Mouse (Mus musculus): ENCODE results near the gene Arhgef3. TPM values are rescaled to one million over a fixed set of nuclear protein-coding genes. Genes with fewer than 3 reads are reported as not detected.

The Arhgef3 gene
- total and polyA plus RNA-seq, 3 experiments, result 11.1 to 27.8 (median 23.0) TPM

DNA sequence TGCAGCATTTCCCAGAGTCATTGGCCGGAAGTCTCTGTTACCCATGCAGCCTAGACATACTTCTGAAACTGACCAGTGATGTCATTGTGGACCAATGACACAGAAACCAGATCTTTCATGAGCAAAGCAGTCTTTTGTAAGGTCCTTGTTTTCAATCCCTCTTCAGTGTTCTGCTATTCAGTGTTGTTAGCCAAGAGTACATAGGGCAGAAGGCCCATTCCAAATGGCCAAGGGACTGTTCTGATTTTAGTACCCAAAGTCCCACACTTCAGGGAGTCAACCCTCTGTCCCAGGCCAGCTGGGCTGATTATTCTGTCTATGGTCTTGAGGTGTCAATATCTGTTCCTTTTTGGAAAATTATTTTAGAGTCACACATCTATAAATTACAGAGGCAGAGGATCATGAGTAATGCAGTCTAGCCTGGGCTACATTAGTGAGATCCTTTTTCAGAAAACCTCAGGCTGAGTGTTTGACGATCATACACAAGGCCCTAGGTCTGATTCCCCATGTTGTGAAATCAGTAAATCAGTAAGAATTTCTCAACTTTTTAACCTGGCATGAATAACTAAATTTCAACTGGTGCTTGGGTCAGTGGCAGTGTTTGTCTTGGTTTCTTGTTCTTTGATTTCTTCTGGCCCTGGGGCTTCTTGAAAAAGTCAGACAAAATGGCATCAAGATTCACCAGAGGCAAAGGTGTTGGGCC lies 97.2 kb downstream of the Arhgef3 start:
- no peaks in the 10 kb centered on the region for H3K27me3 ChIP-seq (ENCODE audit: control insufficient read depth, insufficient read depth, low read length)
- H3K9ac ChIP-seq (ENCODE audit: low read depth, low read length), result no peak overlapping the region
- no peak for TF ChIP-seq EP300 (IDR thresholded peaks at IDR 0.05; ENCODE audit: insufficient read depth, low read depth, low read length)
- no peak for TF ChIP-seq CTCF (IDR thresholded peaks at IDR 0.05)
- TF ChIP-seq POLR2A (IDR thresholded peaks at IDR 0.05; ENCODE audit: insufficient read depth, low read depth, low read length), result no peak
- intact Hi-C loops (cut with DNase I), result no loop called here
- no peak overlapping the region for H3K27ac ChIP-seq
- no peaks in the 10 kb centered on the region for H3K4me1 ChIP-seq (ENCODE audit: control insufficient read depth, insufficient read depth, low read length)
- no peaks in the 10 kb centered on the region; the same call in 1 of the 2 replicates for H3K79me2 ChIP-seq (replicated peaks; ENCODE audit: control insufficient read depth, insufficient read depth, low read length)
- no peak for DNase-seq
- WGBS, result 93% methylated on average over 2 of the region's 2 CpGs
- H3K36me3 ChIP-seq (ENCODE audit: control insufficient read depth, insufficient read depth, low read length), result no peaks in the 10 kb centered on the region
- H3K4me3 ChIP-seq, result no peak overlapping the region

DNA sequence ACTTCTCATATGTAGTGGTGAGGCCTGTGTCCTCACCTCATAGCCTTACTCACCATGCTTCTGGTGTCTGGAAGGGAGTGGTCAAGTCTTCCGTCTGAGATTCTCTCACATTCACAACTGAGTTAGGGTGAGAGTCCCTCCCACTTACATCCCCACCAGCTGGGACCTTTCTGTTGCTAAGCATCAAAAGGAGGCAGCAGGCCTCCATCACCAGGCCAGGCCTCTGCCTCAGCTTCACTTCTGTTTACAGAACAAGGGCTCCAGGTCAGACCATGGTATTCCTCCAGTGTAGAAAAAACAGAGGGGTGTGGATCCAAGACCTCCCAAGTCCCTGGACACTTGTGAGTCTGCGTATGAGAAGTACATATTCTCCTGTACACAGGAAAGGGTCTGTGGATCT lies 99.5 kb downstream of the Arhgef3 start:
- Histone ChIP-seq H3K79me2 (replicated peaks; ENCODE audit: control insufficient read depth, insufficient read depth, low read length) (no peaks in the 10 kb centered on the region; the same call in 1 of the 2 replicates), H3K4me3 (no peak overlapping the region), H3K27ac (no peak overlapping the region), H3K36me3 (ENCODE audit: control insufficient read depth, insufficient read depth, low read length) (no peaks in the 10 kb centered on the region), H3K9ac (ENCODE audit: low read depth, low read length) (no peak overlapping the region), H3K4me1 (ENCODE audit: control insufficient read depth, insufficient read depth, low read length) (no peaks in the 10 kb centered on the region), H3K27me3 (ENCODE audit: control insufficient read depth, insufficient read depth, low read length) (no peaks in the 10 kb centered on the region)
- 82% methylated on average over 2 of the region's 2 CpGs for WGBS
- DNase-seq, result no peak
- intact Hi-C loops (cut with DNase I), result no loop called here
- no peak for TF ChIP-seq POLR2A (IDR thresholded peaks at IDR 0.05; ENCODE audit: insufficient read depth, low read depth, low read length)
- TF ChIP-seq CTCF (IDR thresholded peaks at IDR 0.05), result no peak
- TF ChIP-seq EP300 (IDR thresholded peaks at IDR 0.05; ENCODE audit: insufficient read depth, low read depth, low read length), result no peak

DNA sequence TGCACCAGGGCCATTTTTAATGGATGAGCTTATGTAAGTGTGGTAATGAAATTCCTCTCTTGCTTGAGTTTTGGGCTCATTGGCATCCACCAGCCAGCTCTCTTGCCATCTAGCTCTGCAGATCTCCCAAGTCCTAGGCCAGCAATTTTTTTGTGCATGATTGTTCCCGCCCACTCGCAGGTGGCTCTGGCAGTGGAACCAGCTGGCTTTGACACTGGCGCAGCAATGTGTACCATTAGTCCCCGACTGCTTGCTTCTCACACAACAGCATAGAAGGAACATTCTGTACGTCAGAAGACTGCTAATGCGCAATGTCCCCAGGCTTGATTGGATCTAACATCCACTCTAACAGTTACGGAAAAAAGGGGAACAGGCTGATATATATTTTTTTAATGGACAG lies 105.0 kb downstream of the Arhgef3 start:
- intact Hi-C loops (cut with DNase I), result no loop called here
- Histone ChIP-seq H3K27me3 (ENCODE audit: control insufficient read depth, insufficient read depth, low read length) (no peaks in the 10 kb centered on the region), H3K4me3 (no peak overlapping the region), H3K36me3 (ENCODE audit: control insufficient read depth, insufficient read depth, low read length) (no peaks in the 10 kb centered on the region), H3K79me2 (replicated peaks; ENCODE audit: control insufficient read depth, insufficient read depth, low read length) (no peaks in the 10 kb centered on the region; the same call in 1 of the 2 replicates), H3K4me1 (ENCODE audit: control insufficient read depth, insufficient read depth, low read length) (peaks cover 5% of the 10 kb centered on the region), H3K27ac (no peak overlapping the region), H3K9ac (ENCODE audit: low read depth, low read length) (no peak overlapping the region)
- WGBS, result 96% methylated on average over 7 of the region's 7 CpGs
- TF ChIP-seq CTCF (IDR thresholded peaks at IDR 0.05) (no peak), POLR2A (IDR thresholded peaks at IDR 0.05; ENCODE audit: insufficient read depth, low read depth, low read length) (no peak), EP300 (IDR thresholded peaks at IDR 0.05; ENCODE audit: insufficient read depth, low read depth, low read length) (no peak)
- no peak for DNase-seq

- intact Hi-C loops (cut with DNase I), result no loop called here
- WGBS, result 62% methylated on average over 12 of the region's 12 CpGs
- no peak overlapping the region for H3K4me3 ChIP-seq
- H3K79me2 ChIP-seq (replicated peaks; ENCODE audit: control insufficient read depth, insufficient read depth, low read length), result no peaks in the 10 kb centered on the region; the same call in 1 of the 2 replicates
- no peaks in the 10 kb centered on the region for H3K27me3 ChIP-seq (ENCODE audit: control insufficient read depth, insufficient read depth, low read length)
- no peak overlapping the region for H3K27ac ChIP-seq
- no peak overlapping the region for H3K9ac ChIP-seq (ENCODE audit: low read depth, low read length)
- H3K36me3 ChIP-seq (ENCODE audit: control insufficient read depth, insufficient read depth, low read length), result no peaks in the 10 kb centered on the region
- DNase-seq, result no peak
- TF ChIP-seq CTCF (IDR thresholded peaks at IDR 0.05) (no peak), EP300 (IDR thresholded peaks at IDR 0.05; ENCODE audit: insufficient read depth, low read depth, low read length) (no peak), POLR2A (IDR thresholded peaks at IDR 0.05; ENCODE audit: insufficient read depth, low read depth, low read length) (no peak)
- H3K4me1 ChIP-seq (ENCODE audit: control insufficient read depth, insufficient read depth, low read length), result peaks cover 5% of the 10 kb centered on the region
These were observed 105.6 kb downstream of the Arhgef3 start for GRCm38 (mm10) chr14:27220297-27220696.

- Histone ChIP-seq H3K27ac (no peak overlapping the region), H3K4me3 (no peak overlapping the region), H3K27me3 (ENCODE audit: control insufficient read depth, insufficient read depth, low read length) (no peaks in the 10 kb centered on the region), H3K79me2 (replicated peaks; ENCODE audit: control insufficient read depth, insufficient read depth, low read length) (no peaks in the 10 kb centered on the region), H3K9ac (ENCODE audit: low read depth, low read length) (no peak overlapping the region), H3K4me1 (ENCODE audit: control insufficient read depth, insufficient read depth, low read length) (peaks cover 14% of the 10 kb centered on the region), H3K36me3 (ENCODE audit: control insufficient read depth, insufficient read depth, low read length) (no peaks in the 10 kb centered on the region)
- 91% methylated on average over 7 of the region's 7 CpGs for WGBS
- intact Hi-C loops (cut with DNase I), result no loop called here
- TF ChIP-seq EP300 (IDR thresholded peaks at IDR 0.05; ENCODE audit: insufficient read depth, low read depth, low read length) (no peak), POLR2A (IDR thresholded peaks at IDR 0.05; ENCODE audit: insufficient read depth, low read depth, low read length) (no peak), CTCF (IDR thresholded peaks at IDR 0.05) (no peak)
- no peak for DNase-seq
These were observed 109.9 kb downstream of the Arhgef3 start for GRCm38 (mm10) chr14:27224636-27225035.

DNA sequence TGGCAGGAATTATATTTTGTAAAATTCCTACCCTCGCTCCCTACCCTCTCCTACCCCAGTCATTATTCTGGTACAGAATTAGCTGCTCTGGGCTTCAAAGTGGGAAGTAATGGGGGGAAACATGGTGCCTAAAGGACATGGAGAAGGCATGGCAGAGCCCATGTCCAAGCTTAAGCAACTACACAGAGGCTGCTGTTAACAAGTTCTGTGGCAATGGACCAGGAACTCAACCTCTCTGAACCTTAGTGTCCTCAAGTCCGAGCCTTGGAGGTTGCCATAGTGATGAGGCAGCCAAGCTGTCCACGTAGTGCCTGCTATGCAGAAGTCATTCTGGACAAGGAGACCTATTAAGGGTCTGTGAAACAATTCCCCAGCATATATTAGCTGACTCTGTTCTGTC lies 111.6 kb downstream of the Arhgef3 start:
- Histone ChIP-seq H3K79me2 (replicated peaks; ENCODE audit: control insufficient read depth, insufficient read depth, low read length) (no peaks in the 10 kb centered on the region), H3K4me1 (ENCODE audit: control insufficient read depth, insufficient read depth, low read length) (peaks cover 23% of the 10 kb centered on the region), H3K27ac (no peak overlapping the region), H3K36me3 (ENCODE audit: control insufficient read depth, insufficient read depth, low read length) (peaks cover 6% of the 10 kb centered on the region), H3K27me3 (ENCODE audit: control insufficient read depth, insufficient read depth, low read length) (no peaks in the 10 kb centered on the region), H3K9ac (ENCODE audit: low read depth, low read length) (no peak overlapping the region), H3K4me3 (no peak overlapping the region)
- WGBS, result 87% methylated on average over 3 of the region's 3 CpGs
- intact Hi-C loops (cut with DNase I), result no loop called here
- TF ChIP-seq CTCF (IDR thresholded peaks at IDR 0.05), result no peak
- TF ChIP-seq POLR2A (IDR thresholded peaks at IDR 0.05; ENCODE audit: insufficient read depth, low read depth, low read length), result no peak
- TF ChIP-seq EP300 (IDR thresholded peaks at IDR 0.05; ENCODE audit: insufficient read depth, low read depth, low read length), result no peak
- no peak for DNase-seq

Data from heart, adult 2 months (tissue).